Mouse (Mus musculus): ENCODE measurements at regions not wholly inside any gene's neighbourhood (a gene's known extent, or its start where the extent isn't known, plus 50 kb on each side); places are given as distances from the start of the nearest gene placed in this dataset.
"Not testable (repeated sequence)": the region's sequence is repeated elsewhere in the genome, so short reads cannot be mapped to it uniquely, and the experiment has no call there.

DNA sequence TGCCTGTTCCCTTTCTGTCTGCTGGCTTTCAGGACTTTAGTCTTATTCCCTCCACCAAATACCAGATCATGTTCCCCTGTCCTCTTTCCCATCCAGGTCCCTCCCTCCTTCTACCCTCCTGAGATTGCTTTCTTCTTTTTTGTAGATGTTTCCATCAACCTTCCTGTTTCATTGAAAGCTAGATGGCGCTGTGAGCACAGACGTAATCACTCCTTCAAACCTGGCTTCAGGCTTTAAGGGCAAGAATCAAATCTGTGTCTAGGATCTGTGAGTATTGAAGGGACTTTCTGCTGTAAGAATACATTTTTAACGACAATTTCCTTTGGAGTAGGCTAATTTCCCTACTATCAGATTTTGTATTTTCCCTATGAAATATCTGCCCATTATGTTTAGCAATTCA is 234.0 kb upstream of the Snrpn start:
- not testable (repeated sequence) for H3K9ac ChIP-seq (ENCODE audit: low read length); H3K4me3 ChIP-seq (ENCODE audit: low read depth, low read length); DNase-seq (ENCODE audit: low spot score); H3K4me2 ChIP-seq (ENCODE audit: low read depth, low read length, severe bottlenecking); H3K36me3 ChIP-seq (ENCODE audit: control insufficient read depth, insufficient read depth, low read length); H3K4me1 ChIP-seq (replicated peaks; ENCODE audit: control insufficient read depth, insufficient read depth, low read length); H3K27ac ChIP-seq (ENCODE audit: low read depth, low read length); H3K9me3 ChIP-seq (ENCODE audit: control insufficient read depth, low read length); ATAC-seq (replicated peaks; ENCODE audit: low FRiP score); H3K27me3 ChIP-seq (ENCODE audit: control insufficient read depth, insufficient read depth, low read length)
- WGBS: 15% methylated on average over 3 of the region's 3 CpGs

- H3K4me2 ChIP-seq (ENCODE audit: low read depth, low read length, severe bottlenecking); H3K36me3 ChIP-seq (ENCODE audit: control insufficient read depth, insufficient read depth, low read length); H3K9ac ChIP-seq (ENCODE audit: low read length); H3K9me3 ChIP-seq (ENCODE audit: control insufficient read depth, low read length); DNase-seq (ENCODE audit: low spot score); ATAC-seq (replicated peaks; ENCODE audit: low FRiP score); H3K4me3 ChIP-seq (ENCODE audit: low read depth, low read length); H3K27me3 ChIP-seq (ENCODE audit: control insufficient read depth, insufficient read depth, low read length); H3K4me1 ChIP-seq (replicated peaks; ENCODE audit: control insufficient read depth, insufficient read depth, low read length); H3K27ac ChIP-seq (ENCODE audit: low read depth, low read length): not testable (repeated sequence)
- 85% methylated on average over 2 of the region's 2 CpGs for WGBS
Observed at GRCm38 (mm10) chr7:60352206-60352605, 212.2 kb upstream of the Snrpn start.
